Mouse (Mus musculus): ENCODE measurements around the gene Hs3st5.

- TF ChIP-seq CTCF (IDR thresholded peaks at IDR 0.05; ENCODE audit: low read depth) (no peak), EP300 (IDR thresholded peaks at IDR 0.05; ENCODE audit: low read depth) (no peak)
Measured at GRCm38 (mm10) chr10:36507556-36507870, 899 bp downstream of the Hs3st5 start.

Data from liver, embryonic 14.5 days (tissue).